Mouse (Mus musculus): Measurements from ENCODE around the gene Phactr3. TPM values are rescaled to one million over a fixed set of nuclear protein-coding genes. Genes with fewer than 3 reads are reported as not detected.

The Phactr3 gene
- polyA plus RNA-seq, 1 experiment from 2014 or later = 0.04 TPM

- Histone ChIP-seq H3K9me3 (replicated peaks; ENCODE audit: control insufficient read depth, low read length) (no peaks in the 10 kb centered on the region), H3K9ac (ENCODE audit: low read depth, low read length) (no peak overlapping the region), H3K27ac (ENCODE audit: low read length) (no peak overlapping the region), H3K4me1 (ENCODE audit: control insufficient read depth, low read depth, low read length) (no peaks in the 10 kb centered on the region), H3K36me3 (ENCODE audit: control insufficient read depth, insufficient read depth) (no peaks in the 10 kb centered on the region), H3K4me3 (ENCODE audit: low read depth, low read length) (no peak overlapping the region), H3K27me3 (ENCODE audit: control insufficient read depth, insufficient read depth, low read depth, low read length) (no peaks in the 10 kb centered on the region), H3K4me2 (ENCODE audit: low read depth, low read length) (no peak overlapping the region)
- 40% methylated on average over 2 of the region's 2 CpGs for WGBS (ENCODE audit: insufficient replicate concordance)
- ATAC-seq (ENCODE audit: low read depth) = no peak
Observed at GRCm38 (mm10) chr2:178270794-178271193, 152.0 kb downstream of the Phactr3 start.

DNA sequence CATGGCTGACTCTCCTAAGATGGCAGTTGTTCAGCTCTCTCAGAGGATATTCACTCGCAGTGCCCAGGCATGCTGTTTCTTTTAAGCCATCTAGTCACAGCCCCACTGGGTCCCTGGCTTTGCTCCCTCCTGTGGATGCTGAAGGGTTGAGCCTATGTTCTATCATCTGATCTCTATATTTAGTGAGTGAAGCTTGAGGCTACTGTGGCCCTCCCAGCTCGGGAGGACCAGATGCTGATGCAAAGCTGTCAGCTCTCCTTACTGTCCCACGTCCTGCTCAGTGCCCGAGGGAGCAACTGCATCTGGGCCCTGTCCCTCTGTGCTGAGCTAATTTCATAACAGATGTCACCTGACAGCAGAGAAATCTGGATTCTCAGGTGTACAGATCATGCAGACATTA is 153.6 kb downstream of the Phactr3 start:
- no peaks in the 10 kb centered on the region for H3K36me3 ChIP-seq (ENCODE audit: control insufficient read depth, insufficient read depth)
- no peaks in the 10 kb centered on the region for H3K27me3 ChIP-seq (ENCODE audit: control insufficient read depth, insufficient read depth, low read depth, low read length)
- H3K4me1 ChIP-seq (ENCODE audit: control insufficient read depth, low read depth, low read length) = no peaks in the 10 kb centered on the region
- H3K9me3 ChIP-seq (replicated peaks; ENCODE audit: control insufficient read depth, low read length) = no peaks in the 10 kb centered on the region
- ATAC-seq (ENCODE audit: low read depth) = no peak
- H3K4me2 ChIP-seq (ENCODE audit: low read depth, low read length) = no peak overlapping the region
- WGBS (ENCODE audit: insufficient replicate concordance) = 52% methylated on average over 4 of the region's 4 CpGs
- H3K9ac ChIP-seq (ENCODE audit: low read depth, low read length) = no peak overlapping the region
- H3K27ac ChIP-seq (ENCODE audit: low read length) = no peak overlapping the region
- H3K4me3 ChIP-seq (ENCODE audit: low read depth, low read length) = no peak overlapping the region

DNA sequence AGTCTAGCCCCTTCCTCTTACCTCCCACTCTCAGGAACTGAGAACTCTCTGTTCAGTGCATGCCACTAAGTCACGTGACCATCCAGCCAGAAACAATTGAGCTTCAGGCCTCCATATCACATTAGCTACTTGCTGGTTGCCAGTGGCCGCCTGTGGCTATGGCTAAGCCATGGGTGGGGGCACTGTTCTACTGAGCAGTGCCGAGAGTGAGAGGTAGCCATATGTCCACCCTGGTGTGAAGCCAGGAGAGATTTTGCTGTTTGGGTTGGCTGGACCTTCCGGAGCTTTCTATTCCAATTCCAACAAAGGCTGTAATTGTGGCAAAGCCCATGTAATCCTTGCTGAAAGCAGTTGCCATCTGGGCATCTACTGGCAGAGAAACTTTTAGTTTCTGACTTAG is 155.4 kb downstream of the Phactr3 start:
- Histone ChIP-seq H3K9ac (ENCODE audit: low read depth, low read length) (no peak overlapping the region), H3K9me3 (replicated peaks; ENCODE audit: control insufficient read depth, low read length) (no peaks in the 10 kb centered on the region), H3K27ac (ENCODE audit: low read length) (no peak overlapping the region), H3K4me3 (ENCODE audit: low read depth, low read length) (no peak overlapping the region), H3K27me3 (ENCODE audit: control insufficient read depth, insufficient read depth, low read depth, low read length) (no peaks in the 10 kb centered on the region), H3K4me2 (ENCODE audit: low read depth, low read length) (no peak overlapping the region), H3K4me1 (ENCODE audit: control insufficient read depth, low read depth, low read length) (no peaks in the 10 kb centered on the region), H3K36me3 (ENCODE audit: control insufficient read depth, insufficient read depth) (no peaks in the 10 kb centered on the region)
- no peak for ATAC-seq (ENCODE audit: low read depth)
- 49% methylated on average over 4 of the region's 4 CpGs for WGBS (ENCODE audit: insufficient replicate concordance)

- no peak for ATAC-seq (ENCODE audit: low read depth)
- Histone ChIP-seq H3K4me1 (ENCODE audit: control insufficient read depth, low read depth, low read length) (no peaks in the 10 kb centered on the region), H3K27ac (ENCODE audit: low read length) (no peak overlapping the region), H3K9me3 (replicated peaks; ENCODE audit: control insufficient read depth, low read length) (no peaks in the 10 kb centered on the region), H3K4me3 (ENCODE audit: low read depth, low read length) (no peak overlapping the region), H3K27me3 (ENCODE audit: control insufficient read depth, insufficient read depth, low read depth, low read length) (no peaks in the 10 kb centered on the region), H3K9ac (ENCODE audit: low read depth, low read length) (no peak overlapping the region), H3K36me3 (ENCODE audit: control insufficient read depth, insufficient read depth) (no peaks in the 10 kb centered on the region), H3K4me2 (ENCODE audit: low read depth, low read length) (no peak overlapping the region)
- WGBS (ENCODE audit: insufficient replicate concordance) = 6% methylated on average over 6 of the region's 6 CpGs
Observed at GRCm38 (mm10) chr2:178277206-178277605, 158.4 kb downstream of the Phactr3 start.

GRCm38 (mm10) chr2:178281183-178281582 is 162.4 kb downstream of the Phactr3 start:
- no peaks in the 10 kb centered on the region for H3K9me3 ChIP-seq (replicated peaks; ENCODE audit: control insufficient read depth, low read length)
- no peak for ATAC-seq (ENCODE audit: low read depth)
- H3K27me3 ChIP-seq (ENCODE audit: control insufficient read depth, insufficient read depth, low read depth, low read length) = no peaks in the 10 kb centered on the region
- no peak overlapping the region for H3K27ac ChIP-seq (ENCODE audit: low read length)
- no peaks in the 10 kb centered on the region for H3K36me3 ChIP-seq (ENCODE audit: control insufficient read depth, insufficient read depth)
- H3K4me2 ChIP-seq (ENCODE audit: low read depth, low read length) = no peak overlapping the region
- no peak overlapping the region for H3K4me3 ChIP-seq (ENCODE audit: low read depth, low read length)
- 27% methylated on average over 3 of the region's 3 CpGs for WGBS (ENCODE audit: insufficient replicate concordance)
- H3K4me1 ChIP-seq (ENCODE audit: control insufficient read depth, low read depth, low read length) = no peaks in the 10 kb centered on the region
- H3K9ac ChIP-seq (ENCODE audit: low read depth, low read length) = no peak overlapping the region

- H3K4me1 ChIP-seq (ENCODE audit: control insufficient read depth, low read depth, low read length) = no peaks in the 10 kb centered on the region
- no peak overlapping the region for H3K27ac ChIP-seq (ENCODE audit: low read length)
- no peak overlapping the region for H3K4me3 ChIP-seq (ENCODE audit: low read depth, low read length)
- H3K9me3 ChIP-seq (replicated peaks; ENCODE audit: control insufficient read depth, low read length) = no peaks in the 10 kb centered on the region
- H3K36me3 ChIP-seq (ENCODE audit: control insufficient read depth, insufficient read depth) = no peaks in the 10 kb centered on the region
- no peak overlapping the region for H3K4me2 ChIP-seq (ENCODE audit: low read depth, low read length)
- WGBS (ENCODE audit: insufficient replicate concordance) = 55% methylated on average over 5 of the region's 5 CpGs
- no peaks in the 10 kb centered on the region for H3K27me3 ChIP-seq (ENCODE audit: control insufficient read depth, insufficient read depth, low read depth, low read length)
- ATAC-seq (ENCODE audit: low read depth) = no peak
- H3K9ac ChIP-seq (ENCODE audit: low read depth, low read length) = no peak overlapping the region
Observed at GRCm38 (mm10) chr2:178287285-178287684, 168.5 kb downstream of the Phactr3 start.

DNA sequence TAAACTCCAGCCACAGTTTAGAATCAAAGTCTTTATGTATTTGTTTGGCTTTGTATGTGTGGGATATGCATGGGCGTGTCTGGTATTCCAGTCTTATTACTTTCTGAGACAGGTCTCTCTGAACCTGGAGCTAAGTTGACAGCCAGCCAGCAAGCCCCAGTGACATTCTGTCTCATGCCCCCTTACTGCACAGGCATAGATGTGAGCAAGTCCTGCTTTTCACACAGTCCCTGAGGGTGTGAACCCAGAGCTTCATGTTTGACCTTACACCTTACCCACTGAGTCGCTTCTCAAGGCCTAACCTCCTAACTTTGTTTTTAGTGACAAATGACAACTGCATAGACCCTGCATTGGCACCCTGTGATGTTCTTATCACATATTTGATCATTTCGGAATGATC is 169.9 kb downstream of the Phactr3 start:
- no peak overlapping the region for H3K27ac ChIP-seq (ENCODE audit: low read length)

GRCm38 (mm10) chr2:178303453-178304187 is 184.8 kb downstream of the Phactr3 start:
- Histone ChIP-seq H3K9me3 (replicated peaks; ENCODE audit: control insufficient read depth, low read length) (no peaks in the 10 kb centered on the region), H3K36me3 (ENCODE audit: control insufficient read depth, insufficient read depth) (no peaks in the 10 kb centered on the region), H3K9ac (ENCODE audit: low read depth, low read length) (no peak overlapping the region), H3K27me3 (ENCODE audit: control insufficient read depth, insufficient read depth, low read depth, low read length) (no peaks in the 10 kb centered on the region), H3K27ac (ENCODE audit: low read length) (no peak overlapping the region), H3K4me2 (ENCODE audit: low read depth, low read length) (no peak overlapping the region), H3K4me3 (ENCODE audit: low read depth, low read length) (no peak overlapping the region), H3K4me1 (ENCODE audit: control insufficient read depth, low read depth, low read length) (no peaks in the 10 kb centered on the region)
- WGBS (ENCODE audit: insufficient replicate concordance) = 52% methylated on average over 8 of the region's 8 CpGs
- ATAC-seq (ENCODE audit: low read depth) = no peak

More for the DNA sequence above, 169.9 kb downstream of the Phactr3 start:
- Histone ChIP-seq H3K36me3 (ENCODE audit: control insufficient read depth, insufficient read depth) (no peaks in the 10 kb centered on the region), H3K4me1 (ENCODE audit: control insufficient read depth, low read depth, low read length) (no peaks in the 10 kb centered on the region), H3K9me3 (replicated peaks; ENCODE audit: control insufficient read depth, low read length) (no peaks in the 10 kb centered on the region), H3K9ac (ENCODE audit: low read depth, low read length) (no peak overlapping the region), H3K4me3 (ENCODE audit: low read depth, low read length) (no peak overlapping the region), H3K4me2 (ENCODE audit: low read depth, low read length) (no peak overlapping the region), H3K27me3 (ENCODE audit: control insufficient read depth, insufficient read depth, low read depth, low read length) (no peaks in the 10 kb centered on the region)
- WGBS (ENCODE audit: insufficient replicate concordance) = 43% methylated on average over 3 of the region's 3 CpGs
- ATAC-seq (ENCODE audit: low read depth) = no peak

DNA sequence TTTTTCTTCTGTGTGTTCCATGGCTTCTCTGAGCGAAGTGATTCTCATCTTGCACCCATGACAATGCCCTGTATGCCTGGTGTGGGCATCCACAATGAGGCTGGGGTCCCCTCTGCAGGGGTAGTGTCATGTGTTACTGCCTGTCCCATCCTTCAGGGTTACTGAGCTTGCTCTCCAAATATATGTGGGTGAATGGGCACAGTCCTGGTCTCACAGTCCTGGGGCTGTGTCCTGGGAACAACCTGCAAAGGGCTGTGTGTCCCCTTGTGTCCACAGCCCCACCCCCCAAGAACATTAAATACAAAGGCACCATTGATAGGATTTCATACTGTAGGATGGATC is 185.4 kb downstream of the Phactr3 start:
- 19% methylated on average over 1 of the region's 1 CpGs for WGBS (ENCODE audit: insufficient replicate concordance)
- Histone ChIP-seq H3K27me3 (ENCODE audit: control insufficient read depth, insufficient read depth, low read depth, low read length) (no peaks in the 10 kb centered on the region), H3K27ac (ENCODE audit: low read length) (no peak overlapping the region), H3K36me3 (ENCODE audit: control insufficient read depth, insufficient read depth) (no peaks in the 10 kb centered on the region), H3K9ac (ENCODE audit: low read depth, low read length) (no peak overlapping the region), H3K4me2 (ENCODE audit: low read depth, low read length) (no peak overlapping the region), H3K4me1 (ENCODE audit: control insufficient read depth, low read depth, low read length) (no peaks in the 10 kb centered on the region), H3K4me3 (ENCODE audit: low read depth, low read length) (no peak overlapping the region), H3K9me3 (replicated peaks; ENCODE audit: control insufficient read depth, low read length) (no peaks in the 10 kb centered on the region)
- no peak for ATAC-seq (ENCODE audit: low read depth)

Data from liver, embryonic 16.5 days (tissue).